Mouse (Mus musculus) neural tube, embryonic 13.5 days (tissue): ENCODE measurements at regions not wholly inside any gene's neighbourhood (a gene's known extent, or its start where the extent isn't known, plus 50 kb on each side); places are given as distances from the start of the nearest gene placed in this dataset.

Experiments
- ATAC-seq: fragments of 200-750 bp; cut with Nextera tagmentation; 2 replicates; pipeline ENCODE4 v1.8.0; 2017; ENCODE audit warnings: low read depth, mild to moderate bottlenecking, moderate TSS enrichment, moderate library complexity
- H3K27ac ChIP-seq: fragments of 300-500 bp; sonication (generic); replicated peaks from 2 replicates; pipeline ENCODE4 v1.5.1; 2015; ENCODE audit warnings: moderate library complexity, mild to moderate bottlenecking, inconsistent platforms
- H3K27me3 ChIP-seq: fragments of 300-500 bp; sonication (generic); 2 replicates; pipeline ENCODE4 v1.6.1; 2015; ENCODE audit warnings: mild to moderate bottlenecking, inconsistent platforms
- H3K36me3 ChIP-seq: fragments of 300-500 bp; sonication (generic); 2 replicates; pipeline ENCODE4 v1.6.1; 2015; ENCODE audit warnings: mild to moderate bottlenecking, inconsistent platforms
- H3K4me1 ChIP-seq: fragments of 300-500 bp; sonication (generic); replicated peaks from 2 replicates; pipeline ENCODE4 v1.6.1; 2015; ENCODE audit warnings: inconsistent platforms
- H3K4me2 ChIP-seq: fragments of 300-500 bp; sonication (generic); 2 replicates; pipeline ENCODE4 v1.6.1; 2015; ENCODE audit warnings: inconsistent platforms, mild to moderate bottlenecking, moderate library complexity
- H3K4me3 ChIP-seq: fragments of 300-500 bp; sonication (generic); 2 replicates; pipeline ENCODE4 v1.5.1; 2015; ENCODE audit warnings: mild to moderate bottlenecking, inconsistent platforms
- H3K9ac ChIP-seq: fragments of 300-500 bp; sonication (generic); 2 replicates; pipeline ENCODE4 v1.6.1; 2015; ENCODE audit warnings: moderate library complexity, mild to moderate bottlenecking, inconsistent platforms
- H3K9me3 ChIP-seq: fragments of 300-500 bp; sonication (generic); 2 replicates; pipeline ENCODE4 v1.6.1; 2016; ENCODE audit warnings: inconsistent platforms
- WGBS: fragments of 180-500 bp; shearing (Covaris S2); methylation state at CpG from one replicate; pipeline ENCODE4 v1.1.7; 2015; 5-methylcytosine and 5-hydroxymethylcytosine counted together

DNA sequence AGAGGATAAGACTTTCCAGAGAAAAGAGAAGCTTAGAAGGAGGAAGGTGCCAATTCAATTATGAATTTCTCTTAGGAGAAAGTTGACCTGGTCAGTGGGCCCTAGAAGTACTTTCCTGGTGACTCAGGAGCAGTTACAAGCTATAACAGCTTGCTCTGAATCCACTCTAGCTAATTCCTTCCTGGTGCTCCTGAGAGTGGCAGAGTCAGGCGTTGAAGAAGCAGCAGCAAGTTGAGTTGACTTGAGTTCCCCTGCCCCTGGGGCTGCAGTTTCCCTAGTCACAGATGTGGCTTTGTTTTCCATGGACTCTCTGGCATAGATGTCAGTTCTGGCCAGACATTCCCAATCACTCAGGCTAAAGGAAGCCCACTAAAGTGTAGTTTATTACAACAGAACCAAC, 85.9 kb downstream of the Osr1 start:
- Histone ChIP-seq H3K9me3 (no peaks in the 10 kb centered on the region), H3K36me3 (no peaks in the 10 kb centered on the region), H3K4me1 (no peaks in the 10 kb centered on the region), H3K4me2 (no peak overlapping the region), H3K27me3 (no peaks in the 10 kb centered on the region), H3K4me3 (no peak overlapping the region), H3K27ac (no peak overlapping the region), H3K9ac (no peak overlapping the region)
- no peak for ATAC-seq
- 53% methylated on average over 1 of the region's 1 CpGs for WGBS

DNA sequence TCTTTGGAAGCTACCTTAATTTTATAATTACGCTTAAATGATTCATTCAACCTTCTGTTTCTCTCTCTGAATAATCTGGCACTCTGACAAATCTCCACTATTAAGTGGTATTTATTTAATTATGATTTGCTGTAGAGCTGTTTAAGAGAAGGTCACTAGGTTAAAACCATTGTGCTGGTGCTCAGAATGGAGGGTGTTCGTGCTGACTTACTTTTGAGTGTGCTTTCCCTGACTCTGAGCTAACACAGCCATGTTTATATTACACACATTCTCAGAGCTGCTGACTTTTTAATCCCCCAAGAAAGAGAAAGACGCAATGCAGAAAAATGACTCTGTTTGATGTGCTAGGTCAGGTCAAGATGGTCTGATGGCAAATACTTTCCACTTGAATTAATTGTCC, 86.4 kb downstream of the Osr1 start:
- ATAC-seq: no peak
- Histone ChIP-seq H3K4me3 (no peak overlapping the region), H3K9me3 (no peaks in the 10 kb centered on the region), H3K9ac (no peak overlapping the region), H3K4me2 (no peak overlapping the region), H3K4me1 (no peaks in the 10 kb centered on the region), H3K27me3 (no peaks in the 10 kb centered on the region), H3K36me3 (no peaks in the 10 kb centered on the region), H3K27ac (no peak overlapping the region)
- 80% methylated on average over 3 of the region's 3 CpGs for WGBS

DNA sequence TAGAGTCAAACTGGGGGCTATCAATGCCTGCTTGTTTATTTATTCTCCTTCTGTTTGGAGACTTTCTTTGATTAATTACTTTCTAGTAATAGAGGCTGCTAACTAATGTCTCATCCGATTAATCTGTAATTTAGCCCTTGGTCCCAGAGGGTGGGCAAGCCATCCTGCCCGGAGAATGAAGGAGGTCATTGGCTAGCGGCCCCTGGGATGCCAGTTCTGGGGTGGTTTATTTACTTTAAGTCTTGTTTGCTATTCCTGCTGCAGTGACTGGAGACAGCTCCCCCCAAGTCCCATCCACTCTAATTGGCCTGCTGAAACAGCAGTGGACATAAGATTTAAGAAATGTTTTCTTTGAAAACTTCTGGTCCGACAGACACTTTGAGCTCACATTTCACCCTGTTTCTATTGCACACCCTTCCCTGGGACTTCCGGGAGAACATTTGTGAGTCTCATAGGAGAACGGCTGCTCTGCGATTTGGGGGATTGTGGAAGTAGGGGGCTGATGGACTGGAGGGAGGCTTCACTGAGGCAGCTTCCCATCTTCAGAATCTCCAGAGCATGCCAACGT, 87.4 kb downstream of the Osr1 start:
- Histone ChIP-seq H3K27ac (no peak overlapping the region), H3K4me2 (no peak overlapping the region), H3K9me3 (no peaks in the 10 kb centered on the region), H3K9ac (no peak overlapping the region), H3K27me3 (no peaks in the 10 kb centered on the region), H3K4me1 (no peaks in the 10 kb centered on the region), H3K4me3 (no peak overlapping the region), H3K36me3 (no peaks in the 10 kb centered on the region)
- no peak for ATAC-seq
- 74% methylated on average over 8 of the region's 8 CpGs for WGBS

DNA sequence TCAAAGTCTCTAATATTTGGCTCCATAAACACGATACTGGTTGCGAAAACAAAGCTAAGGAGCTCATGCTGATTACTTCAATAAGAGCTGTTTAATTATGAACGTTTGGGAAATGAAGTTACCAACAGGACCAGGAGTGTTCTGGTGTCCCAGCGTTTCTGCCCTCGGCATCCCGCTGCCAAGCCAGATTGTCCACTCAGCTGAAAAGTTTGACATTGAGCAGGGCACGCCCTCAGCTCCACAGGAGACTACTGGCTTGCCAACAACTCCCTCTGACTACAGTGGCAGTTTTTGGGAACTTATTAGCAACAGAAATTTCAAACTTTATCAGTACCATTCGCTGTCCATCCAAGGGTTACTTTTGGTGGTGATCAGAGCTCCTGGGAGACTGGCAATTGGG, 87.9 kb downstream of the Osr1 start:
- H3K4me3 ChIP-seq: no peak overlapping the region
- H3K36me3 ChIP-seq: no peaks in the 10 kb centered on the region
- H3K27me3 ChIP-seq: no peaks in the 10 kb centered on the region
- H3K9me3 ChIP-seq: no peaks in the 10 kb centered on the region
- no peak overlapping the region for H3K27ac ChIP-seq
- ATAC-seq: no peak
- no peak overlapping the region for H3K9ac ChIP-seq
- H3K4me1 ChIP-seq: no peaks in the 10 kb centered on the region
- 80% methylated on average over 8 of the region's 8 CpGs for WGBS
- no peak overlapping the region for H3K4me2 ChIP-seq

GRCm38 (mm10) chr12:9660299-9660698, 90.4 kb downstream of the Osr1 start:
- Histone ChIP-seq H3K4me1 (no peaks in the 10 kb centered on the region), H3K4me3 (no peak overlapping the region), H3K9ac (no peak overlapping the region), H3K27me3 (no peaks in the 10 kb centered on the region), H3K36me3 (no peaks in the 10 kb centered on the region), H3K9me3 (no peaks in the 10 kb centered on the region), H3K27ac (no peak overlapping the region), H3K4me2 (no peak overlapping the region)
- no peak for ATAC-seq
- WGBS: 43% methylated on average over 1 of the region's 1 CpGs

DNA sequence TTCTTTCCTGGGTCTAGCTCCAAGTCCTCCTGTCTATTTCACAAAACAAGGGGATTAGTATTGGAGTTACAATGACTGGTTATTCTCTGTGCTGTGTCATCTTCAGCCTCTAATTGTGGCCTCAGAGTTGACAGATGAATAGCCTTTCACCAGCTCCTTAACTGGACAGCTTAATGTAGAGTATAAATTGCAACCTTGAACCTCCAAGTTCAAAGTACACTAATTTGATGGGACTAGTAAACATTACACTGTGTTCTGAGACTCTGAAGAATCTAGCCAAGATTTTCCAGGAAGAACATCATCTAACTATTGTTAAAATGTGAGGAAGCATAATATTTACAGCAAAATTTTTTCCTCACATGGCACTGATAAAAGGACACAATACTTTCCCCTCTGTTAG, 118.9 kb downstream of the Osr1 start:
- no peak for ATAC-seq
- Histone ChIP-seq H3K9me3 (no peaks in the 10 kb centered on the region), H3K36me3 (no peaks in the 10 kb centered on the region), H3K4me2 (no peak overlapping the region), H3K9ac (no peak overlapping the region), H3K27me3 (no peaks in the 10 kb centered on the region), H3K4me1 (no peaks in the 10 kb centered on the region), H3K27ac (no peak overlapping the region), H3K4me3 (no peak overlapping the region)

DNA sequence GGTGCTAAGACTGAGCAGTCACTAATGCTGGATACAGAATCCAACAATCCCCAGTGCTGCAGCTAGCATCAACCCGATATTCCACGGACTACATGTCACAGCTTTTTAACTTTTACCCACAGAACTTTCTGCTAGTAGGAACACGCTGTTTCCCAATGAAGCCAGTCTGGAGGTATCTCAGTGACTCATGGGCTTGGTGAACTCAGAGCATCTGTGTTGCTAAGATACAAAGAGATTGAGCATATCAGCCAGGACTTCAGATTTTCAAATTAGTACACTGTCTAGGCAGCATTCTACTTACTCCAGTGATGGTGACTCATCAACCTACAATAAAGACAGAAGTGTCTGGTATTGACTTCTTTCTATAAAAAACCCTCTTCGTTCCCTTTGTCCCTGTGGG, 119.6 kb downstream of the Osr1 start:
- H3K9me3 ChIP-seq: no peaks in the 10 kb centered on the region

GRCm38 (mm10) chr12:9732921-9733320, 163.0 kb downstream of the Osr1 start:
- ATAC-seq: no peak
- H3K27me3 ChIP-seq: no peaks in the 10 kb centered on the region
- no peak overlapping the region for H3K4me3 ChIP-seq
- 76% methylated on average over 1 of the region's 1 CpGs for WGBS
- no peak overlapping the region for H3K9ac ChIP-seq
- no peaks in the 10 kb centered on the region for H3K9me3 ChIP-seq
- H3K27ac ChIP-seq: no peak overlapping the region
- H3K36me3 ChIP-seq: no peaks in the 10 kb centered on the region
- H3K4me2 ChIP-seq: no peak overlapping the region
- no peaks in the 10 kb centered on the region for H3K4me1 ChIP-seq

More for the DNA sequence above, 119.6 kb downstream of the Osr1 start:
- Histone ChIP-seq H3K27ac (no peak overlapping the region), H3K4me2 (no peak overlapping the region), H3K9ac (no peak overlapping the region), H3K4me1 (no peaks in the 10 kb centered on the region), H3K36me3 (no peaks in the 10 kb centered on the region), H3K4me3 (no peak overlapping the region), H3K27me3 (no peaks in the 10 kb centered on the region)
- WGBS: 87% methylated on average over 4 of the region's 4 CpGs
- no peak for ATAC-seq

- no peaks in the 10 kb centered on the region for H3K36me3 ChIP-seq
- H3K27me3 ChIP-seq: no peaks in the 10 kb centered on the region
- no peak overlapping the region for H3K4me2 ChIP-seq
- H3K4me1 ChIP-seq: no peaks in the 10 kb centered on the region
- H3K9ac ChIP-seq: no peak overlapping the region
- no peak for ATAC-seq
- no peak overlapping the region for H3K27ac ChIP-seq
- no peaks in the 10 kb centered on the region for H3K9me3 ChIP-seq
- WGBS: 86% methylated on average over 6 of the region's 6 CpGs
- H3K4me3 ChIP-seq: no peak overlapping the region
Observed at GRCm38 (mm10) chr12:9744709-9745395, 174.9 kb downstream of the Osr1 start.

- Histone ChIP-seq H3K4me1 (no peaks in the 10 kb centered on the region), H3K4me2 (no peak overlapping the region), H3K27me3 (no peaks in the 10 kb centered on the region), H3K27ac (no peak overlapping the region), H3K9ac (no peak overlapping the region), H3K9me3 (no peaks in the 10 kb centered on the region), H3K4me3 (no peak overlapping the region), H3K36me3 (no peaks in the 10 kb centered on the region)
- ATAC-seq: no peak
- WGBS: 91% methylated on average over 6 of the region's 6 CpGs
Observed at GRCm38 (mm10) chr12:9751261-9752078, 181.6 kb downstream of the Osr1 start.

- WGBS: 69% methylated on average over 6 of the region's 6 CpGs
- H3K36me3 ChIP-seq: no peaks in the 10 kb centered on the region
- H3K27me3 ChIP-seq: no peaks in the 10 kb centered on the region
- H3K27ac ChIP-seq: no peak overlapping the region
- no peak overlapping the region for H3K9ac ChIP-seq
- no peak overlapping the region for H3K4me2 ChIP-seq
- no peaks in the 10 kb centered on the region for H3K4me1 ChIP-seq
- no peaks in the 10 kb centered on the region for H3K9me3 ChIP-seq
- no peak for ATAC-seq
- H3K4me3 ChIP-seq: no peak overlapping the region
Observed at GRCm38 (mm10) chr12:9752079-9752450, 182.1 kb downstream of the Osr1 start.

- no peaks in the 10 kb centered on the region for H3K4me1 ChIP-seq
- no peaks in the 10 kb centered on the region for H3K36me3 ChIP-seq
- no peak overlapping the region for H3K4me2 ChIP-seq
- WGBS: 81% methylated on average over 1 of the region's 1 CpGs
- no peaks in the 10 kb centered on the region for H3K27me3 ChIP-seq
- no peaks in the 10 kb centered on the region for H3K9me3 ChIP-seq
- no peak overlapping the region for H3K9ac ChIP-seq
- H3K27ac ChIP-seq: no peak overlapping the region
- ATAC-seq: no peak
- H3K4me3 ChIP-seq: no peak overlapping the region
Observed at GRCm38 (mm10) chr12:9756411-9756810, 186.5 kb downstream of the Osr1 start.
